Mouse (Mus musculus) hematopoietic stem cell, adult 5-6 weeks (primary cell): ENCODE measurements at regions not wholly inside any gene's neighbourhood (a gene's known extent, or its start where the extent isn't known, plus 50 kb on each side); places are given as distances from the start of the nearest gene placed in this dataset.

ENCODE experiments used
- ATAC-seq, 2 experiments: fragments of 125-278 bp in 1 of 2; replicated peaks in 1 of 2; 2 replicates each; pipeline ENCODE4 v1.8.0; 2016 to 2017; ENCODE audit warnings: inconsistent platforms in 2 of 2, mild to moderate bottlenecking in 2 of 2, moderate number of reproducible peaks in 2 of 2, low read depth in 1 of 2, moderate TSS enrichment in 1 of 2; ENCODE audit not compliant: low FRiP score in 2 of 2, poor library complexity in 2 of 2, severe bottlenecking in 2 of 2, insufficient read depth in 1 of 2, low TSS enrichment in 1 of 2

- peak; percentile 72 to 86 for ATAC-seq
Measured at GRCm38 (mm10) chr16:55550649-55551312, 253.0 kb upstream of the Zpld1 start.

- no peak for ATAC-seq
Measured at GRCm38 (mm10) chr16:55547095-55547494, 249.3 kb upstream of the Zpld1 start.

GRCm38 (mm10) chr16:55540336-55541015, 242.7 kb upstream of the Zpld1 start:
- no peak for ATAC-seq

- no peak for ATAC-seq
Measured at GRCm38 (mm10) chr16:55539179-55539578, 241.4 kb upstream of the Zpld1 start.

- no peak for ATAC-seq
Measured at GRCm38 (mm10) chr16:55537548-55537947, 239.8 kb upstream of the Zpld1 start.

- ATAC-seq, result no peak
Measured at GRCm38 (mm10) chr16:55532686-55533085, 234.9 kb upstream of the Zpld1 start.

- no peak for ATAC-seq
Measured at GRCm38 (mm10) chr16:55530844-55531243, 233.1 kb upstream of the Zpld1 start.

- ATAC-seq, result no peak
Measured at GRCm38 (mm10) chr16:55527680-55528079, 229.9 kb upstream of the Zpld1 start.

- ATAC-seq, result no peak
Measured at GRCm38 (mm10) chr16:55526230-55526842, 228.6 kb upstream of the Zpld1 start.

- ATAC-seq, result no peak
Measured at GRCm38 (mm10) chr16:55523264-55523663, 225.5 kb upstream of the Zpld1 start.

GRCm38 (mm10) chr16:55522283-55522682, 224.5 kb upstream of the Zpld1 start:
- ATAC-seq, result no peak

- ATAC-seq, result no peak
Measured at GRCm38 (mm10) chr16:55521421-55521971, 223.7 kb upstream of the Zpld1 start.

- no peak for ATAC-seq
Measured at GRCm38 (mm10) chr16:55520077-55520476, 222.3 kb upstream of the Zpld1 start.

- ATAC-seq, result peak; percentile 88 to 93
Measured at GRCm38 (mm10) chr16:55519646-55520045, 221.9 kb upstream of the Zpld1 start.

- no peak for ATAC-seq
Measured at GRCm38 (mm10) chr16:55516994-55517393, 219.2 kb upstream of the Zpld1 start.

- ATAC-seq, result no peak
Measured at GRCm38 (mm10) chr16:55515228-55515696, 217.5 kb upstream of the Zpld1 start.

GRCm38 (mm10) chr16:55514448-55515200, 216.8 kb upstream of the Zpld1 start:
- ATAC-seq, result no peak
